Mouse (Mus musculus) small intestine, adult 2 months (tissue): ENCODE measurements around the gene Spats2l.

ENCODE experiments used
- CTCF ChIP-seq: fragments of 200-500 bp; IDR thresholded peaks from 2 replicates; pipeline ENCODE4 v1.5.1; 2012; ENCODE audit warnings: low read depth, mild to moderate bottlenecking, control low read depth, inconsistent platforms, low read length, moderate library complexity, mixed read lengths; ENCODE audit not compliant: insufficient replicate concordance, insufficient read length; ENCODE audit errors: extremely low read depth
- POLR2A ChIP-seq: fragments of 200-500 bp; IDR thresholded peaks from 2 replicates; pipeline ENCODE4 v1.6.1; 2012; ENCODE audit warnings: low read depth, mild to moderate bottlenecking, control low read depth, inconsistent platforms, low read length, moderate library complexity

GRCm38 (mm10) chr1:57833145-57833544, 59.2 kb downstream of the Spats2l start:
- TF ChIP-seq CTCF, result no peak
- no peak for TF ChIP-seq POLR2A
